Mouse (Mus musculus): Measurements from ENCODE around the gene Car12. TPM values are rescaled to one million over a fixed set of nuclear protein-coding genes. Genes with fewer than 3 reads are reported as not detected.

Car12 gene
- total RNA-seq, 1 experiment: 2.1 TPM

DNA sequence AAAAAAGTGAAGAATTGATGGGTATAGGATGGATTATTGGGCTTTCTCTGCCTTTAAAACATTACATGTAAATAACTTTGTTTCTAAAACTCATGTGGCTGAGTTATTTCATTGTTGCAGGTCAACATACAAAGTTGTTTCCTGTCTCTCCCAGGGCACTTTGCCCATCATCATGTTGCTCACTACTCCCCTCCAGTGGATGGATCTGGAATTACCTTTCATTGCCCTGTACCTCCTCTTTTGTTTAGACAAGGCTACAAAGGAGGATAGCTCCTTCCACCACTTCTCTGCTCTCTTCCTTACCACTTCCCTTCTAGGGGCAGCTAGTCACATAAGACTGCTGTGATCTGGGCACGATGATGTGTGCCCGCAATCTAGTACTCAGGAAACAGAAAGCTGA, 7.7 kb upstream of the Car12 start:
- no peak overlapping the region for H3K4me3 ChIP-seq (ENCODE audit: insufficient read depth in 1 of 2, low read depth in 1 of 2, low read length in 2 of 2, poor library complexity in 1 of 2, severe bottlenecking in 1 of 2)
- DNase-seq (ENCODE audit: low read depth, low spot score): peak; percentile 84
- H3K27ac ChIP-seq (ENCODE audit: insufficient read depth, low read depth, low read length, poor library complexity, severe bottlenecking): no peak overlapping the region
- H3K9ac ChIP-seq (ENCODE audit: insufficient read depth, low read depth, low read length, poor library complexity, severe bottlenecking): no peak overlapping the region
- peaks cover 5 to 6% of the 10 kb centered on the region in 2 experiments; a peak in 2 of 4 replicates for H3K4me1 ChIP-seq (ENCODE audit: control insufficient read depth in 2 of 2, insufficient read depth in 2 of 2, low read length in 2 of 2, poor library complexity in 1 of 2)
- H3K9me3 ChIP-seq (ENCODE audit: control insufficient read depth, insufficient read depth, low read depth, low read length): no peaks in the 10 kb centered on the region
- TF ChIP-seq MAFK (IDR thresholded peaks at IDR 0.05; ENCODE audit: insufficient read depth, low read depth, low read length) (no peak), ZC3H11A (IDR thresholded peaks at IDR 0.05; ENCODE audit: borderline replicate concordance, low read depth, low read length) (peak; percentile 34; the same call in 1 of the 2 replicates)
- in situ Hi-C loops (cut with MboI; ENCODE audit: low sequenced_read_pairs in 2 of 2, unreplicated experiment in 2 of 2): no loop called here
- H3K36me3 ChIP-seq (ENCODE audit: control insufficient read depth, insufficient read depth, low read length, poor library complexity, severe bottlenecking): no peaks in the 10 kb centered on the region

DNA sequence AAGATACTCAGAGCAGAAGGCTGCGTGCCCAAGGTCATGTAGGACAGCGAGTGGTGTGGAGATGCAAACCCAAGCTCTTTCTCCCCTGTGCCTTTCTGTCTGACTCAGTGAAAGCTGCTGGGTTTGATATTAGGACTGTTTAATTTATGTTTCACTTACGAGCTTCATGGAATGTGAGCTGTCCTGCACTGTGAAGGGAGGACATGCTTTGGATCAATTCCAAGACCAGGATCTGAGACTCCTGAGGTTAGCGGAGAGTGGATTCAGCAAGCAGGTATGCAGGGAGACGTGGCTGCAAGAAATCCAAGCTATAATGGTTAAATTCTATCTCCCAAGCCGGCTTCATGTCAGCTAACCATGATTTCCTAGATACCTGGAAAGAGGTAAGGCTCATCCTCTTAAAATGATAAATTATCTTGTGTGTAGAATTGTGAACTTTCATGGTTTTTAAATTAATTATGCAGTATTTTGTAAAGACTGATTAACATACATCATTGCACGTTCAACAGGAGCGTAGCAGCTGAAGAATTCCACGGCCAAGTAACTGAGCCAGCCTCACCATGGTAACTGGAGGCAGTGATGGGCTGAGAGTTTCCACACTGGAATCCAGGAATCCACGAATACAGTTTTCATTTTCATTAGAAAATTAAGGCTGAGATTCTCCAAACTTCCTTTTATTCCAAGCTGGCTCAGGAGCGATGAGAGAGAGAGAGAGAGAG, 5.3 kb upstream of the Car12 start:
- Histone ChIP-seq H3K9me3 (ENCODE audit: control insufficient read depth, insufficient read depth, low read depth, low read length) (no peaks in the 10 kb centered on the region), H3K36me3 (ENCODE audit: control insufficient read depth, insufficient read depth, low read length, poor library complexity, severe bottlenecking) (no peaks in the 10 kb centered on the region), H3K27ac (ENCODE audit: insufficient read depth, low read depth, low read length, poor library complexity, severe bottlenecking) (no peak overlapping the region), H3K4me3 (ENCODE audit: insufficient read depth in 1 of 2, low read depth in 1 of 2, low read length in 2 of 2, poor library complexity in 1 of 2, severe bottlenecking in 1 of 2) (no peak overlapping the region), H3K9ac (ENCODE audit: insufficient read depth, low read depth, low read length, poor library complexity, severe bottlenecking) (no peak overlapping the region), H3K4me1 (ENCODE audit: control insufficient read depth in 2 of 2, insufficient read depth in 2 of 2, low read length in 2 of 2, poor library complexity in 1 of 2) (no peaks in the 10 kb centered on the region; a peak in 2 of 4 replicates)
- DNase-seq (ENCODE audit: low read depth, low spot score): no peak
- TF ChIP-seq HCFC1 (IDR thresholded peaks at IDR 0.05; ENCODE audit: borderline replicate concordance, insufficient read depth, low read length) (no peak), MAFK (IDR thresholded peaks at IDR 0.05; ENCODE audit: insufficient read depth, low read depth, low read length) (no peak), CHD2 (IDR thresholded peaks at IDR 0.05; ENCODE audit: low read depth, low read length) (no peak), ZNF384 (IDR thresholded peaks at IDR 0.05; ENCODE audit: low read depth, low read length) (no peak), ZC3H11A (IDR thresholded peaks at IDR 0.05; ENCODE audit: borderline replicate concordance, low read depth, low read length) (no peak)
- in situ Hi-C loops (cut with MboI; ENCODE audit: low sequenced_read_pairs in 2 of 2, unreplicated experiment in 2 of 2): no loop called here

DNA sequence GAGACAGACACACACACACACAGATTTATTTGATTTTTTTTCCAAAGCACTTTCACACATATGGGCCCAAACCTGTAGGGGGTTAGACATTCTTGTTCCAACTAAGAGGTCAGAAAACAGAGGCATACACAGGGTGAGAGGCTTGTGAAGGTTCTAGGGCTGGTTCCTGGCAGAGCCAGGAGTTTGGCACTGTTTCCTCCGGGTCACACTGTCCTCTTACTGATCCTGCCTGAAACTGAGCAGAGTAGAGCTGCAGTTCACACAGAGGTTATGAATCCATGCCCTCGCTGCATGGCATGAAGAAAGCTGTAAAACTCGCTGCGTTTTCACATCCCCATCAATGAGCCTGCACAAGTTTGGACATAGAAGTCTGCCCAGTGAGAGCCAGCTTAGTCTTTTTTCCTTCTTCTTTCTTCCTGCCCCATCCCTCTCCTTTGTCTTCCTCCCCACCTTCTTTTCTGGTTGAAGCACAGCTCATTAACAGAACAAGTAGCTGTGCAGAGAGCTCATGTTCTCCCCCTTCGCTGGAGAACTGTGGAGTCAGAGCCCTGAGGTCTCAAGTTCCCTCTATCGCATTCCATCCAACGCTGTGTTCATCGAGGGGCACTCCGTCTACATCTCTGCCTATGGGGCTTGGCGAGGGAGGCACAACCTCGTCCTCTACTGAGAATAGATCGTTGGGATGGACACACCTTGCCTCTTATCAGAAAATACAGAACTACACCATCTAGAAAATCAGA, 4.5 kb upstream of the Car12 start:
- H3K4me3 ChIP-seq (ENCODE audit: insufficient read depth in 1 of 2, low read depth in 1 of 2, low read length in 2 of 2, poor library complexity in 1 of 2, severe bottlenecking in 1 of 2): no peak overlapping the region
- TF ChIP-seq ZC3H11A (IDR thresholded peaks at IDR 0.05; ENCODE audit: borderline replicate concordance, low read depth, low read length) (no peak), CHD2 (IDR thresholded peaks at IDR 0.05; ENCODE audit: low read depth, low read length) (no peak), ZNF384 (IDR thresholded peaks at IDR 0.05; ENCODE audit: low read depth, low read length) (no peak), HCFC1 (IDR thresholded peaks at IDR 0.05; ENCODE audit: borderline replicate concordance, insufficient read depth, low read length) (no peak), MAFK (IDR thresholded peaks at IDR 0.05; ENCODE audit: insufficient read depth, low read depth, low read length) (no peak)
- H3K9ac ChIP-seq (ENCODE audit: insufficient read depth, low read depth, low read length, poor library complexity, severe bottlenecking): no peak overlapping the region
- no peaks in the 10 kb centered on the region for H3K9me3 ChIP-seq (ENCODE audit: control insufficient read depth, insufficient read depth, low read depth, low read length)
- in situ Hi-C loops (cut with MboI; ENCODE audit: low sequenced_read_pairs in 2 of 2, unreplicated experiment in 2 of 2): no loop called here
- H3K36me3 ChIP-seq (ENCODE audit: control insufficient read depth, insufficient read depth, low read length, poor library complexity, severe bottlenecking): no peaks in the 10 kb centered on the region
- no peak overlapping the region for H3K27ac ChIP-seq (ENCODE audit: insufficient read depth, low read depth, low read length, poor library complexity, severe bottlenecking)
- H3K4me1 ChIP-seq (ENCODE audit: control insufficient read depth in 2 of 2, insufficient read depth in 2 of 2, low read length in 2 of 2, poor library complexity in 1 of 2): peaks cover 2 to 4% of the 10 kb centered on the region in 2 experiments; a peak in 3 of 4 replicates
- DNase-seq (ENCODE audit: low read depth, low spot score): no peak

DNA sequence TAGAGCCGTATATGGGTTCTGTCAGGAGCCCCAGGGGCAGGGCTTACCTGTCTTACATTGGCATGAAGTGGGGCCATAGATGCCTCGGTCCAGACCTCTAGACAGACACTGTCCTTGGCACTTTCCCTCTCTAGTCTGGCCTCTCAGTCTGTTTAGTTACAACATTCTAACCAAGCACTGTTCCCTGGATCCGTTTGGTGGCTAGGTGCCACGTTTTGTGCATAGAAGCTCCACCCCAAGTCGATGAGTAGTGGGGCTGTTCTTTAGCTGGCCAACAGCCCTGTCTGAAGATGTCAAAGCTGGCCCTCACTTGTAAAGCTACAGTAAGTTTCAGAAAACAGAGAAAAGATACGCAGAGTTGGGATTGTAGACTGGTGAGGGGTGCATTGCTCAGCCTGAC, 2.9 kb upstream of the Car12 start:
- Histone ChIP-seq H3K36me3 (ENCODE audit: control insufficient read depth, insufficient read depth, low read length, poor library complexity, severe bottlenecking) (no peaks in the 10 kb centered on the region), H3K4me1 (ENCODE audit: control insufficient read depth in 2 of 2, insufficient read depth in 2 of 2, low read length in 2 of 2, poor library complexity in 1 of 2) (peaks cover 2 to 4% of the 10 kb centered on the region in 2 experiments; a peak in 3 of 4 replicates), H3K9me3 (ENCODE audit: control insufficient read depth, insufficient read depth, low read depth, low read length) (no peaks in the 10 kb centered on the region), H3K27ac (ENCODE audit: insufficient read depth, low read depth, low read length, poor library complexity, severe bottlenecking) (no peak overlapping the region), H3K4me3 (ENCODE audit: insufficient read depth in 1 of 2, low read depth in 1 of 2, low read length in 2 of 2, poor library complexity in 1 of 2, severe bottlenecking in 1 of 2) (no peak overlapping the region), H3K9ac (ENCODE audit: insufficient read depth, low read depth, low read length, poor library complexity, severe bottlenecking) (no peak overlapping the region)
- TF ChIP-seq MAFK (IDR thresholded peaks at IDR 0.05; ENCODE audit: insufficient read depth, low read depth, low read length): no peak
- in situ Hi-C loops (cut with MboI; ENCODE audit: low sequenced_read_pairs in 2 of 2, unreplicated experiment in 2 of 2): no loop called here
- DNase-seq (ENCODE audit: low read depth, low spot score): no peak

All from ES-E14 (cell line).